Mouse (Mus musculus) neural tube, embryonic 13.5 days (tissue): Measurements from ENCODE around the gene Exd1. TPM values are rescaled to one million over a fixed set of nuclear protein-coding genes. Genes with fewer than 3 reads are reported as not detected.
"Not testable (repeated sequence)": the region's sequence is repeated elsewhere in the genome, so short reads cannot be mapped to it uniquely, and the experiment has no call there.

Experiments used
- ATAC-seq: fragments of 200-750 bp; cut with Nextera tagmentation; 2 replicates; pipeline ENCODE4 v1.8.0; 2017; ENCODE audit warnings: low read depth, mild to moderate bottlenecking, moderate TSS enrichment, moderate library complexity
- H3K27ac ChIP-seq: fragments of 300-500 bp; sonication (generic); replicated peaks from 2 replicates; pipeline ENCODE4 v1.5.1; 2015; ENCODE audit warnings: moderate library complexity, mild to moderate bottlenecking, inconsistent platforms
- H3K27me3 ChIP-seq: fragments of 300-500 bp; sonication (generic); 2 replicates; pipeline ENCODE4 v1.6.1; 2015; ENCODE audit warnings: mild to moderate bottlenecking, inconsistent platforms
- H3K36me3 ChIP-seq: fragments of 300-500 bp; sonication (generic); 2 replicates; pipeline ENCODE4 v1.6.1; 2015; ENCODE audit warnings: mild to moderate bottlenecking, inconsistent platforms
- H3K4me1 ChIP-seq: fragments of 300-500 bp; sonication (generic); replicated peaks from 2 replicates; pipeline ENCODE4 v1.6.1; 2015; ENCODE audit warnings: inconsistent platforms
- H3K4me2 ChIP-seq: fragments of 300-500 bp; sonication (generic); 2 replicates; pipeline ENCODE4 v1.6.1; 2015; ENCODE audit warnings: inconsistent platforms, mild to moderate bottlenecking, moderate library complexity
- H3K4me3 ChIP-seq: fragments of 300-500 bp; sonication (generic); 2 replicates; pipeline ENCODE4 v1.5.1; 2015; ENCODE audit warnings: mild to moderate bottlenecking, inconsistent platforms
- H3K9ac ChIP-seq: fragments of 300-500 bp; sonication (generic); 2 replicates; pipeline ENCODE4 v1.6.1; 2015; ENCODE audit warnings: moderate library complexity, mild to moderate bottlenecking, inconsistent platforms
- H3K9me3 ChIP-seq: fragments of 300-500 bp; sonication (generic); 2 replicates; pipeline ENCODE4 v1.6.1; 2016; ENCODE audit warnings: inconsistent platforms
- WGBS: fragments of 180-500 bp; shearing (Covaris S2); methylation state at CpG from one replicate; pipeline ENCODE4 v1.1.7; 2015; 5-methylcytosine and 5-hydroxymethylcytosine counted together
- polyA plus RNA-seq: library from polyadenylated mRNA; unstranded; fragments of >200 nt; fragmentation: Nextera tagmentation; extraction: Ambion mirVana; gene quantifications from 2 replicates; pipeline ENCODE4 v1.2.1, GENCODE M21; 2015

The Exd1 gene
- polyA plus RNA-seq, 1 experiment from 2014 or later = 0.71 TPM

- ATAC-seq = no peak
Measured at GRCm38 (mm10) chr2:119525422-119525821, 22.0 kb downstream of the Exd1 start.

GRCm38 (mm10) chr2:119523836-119524235, 23.6 kb downstream of the Exd1 start:
- H3K4me3 ChIP-seq = no peak overlapping the region
- WGBS = 70% methylated on average over 4 of the region's 4 CpGs
- H3K4me2 ChIP-seq = no peak overlapping the region
- ATAC-seq = no peak
- no peaks in the 10 kb centered on the region for H3K36me3 ChIP-seq
- H3K9me3 ChIP-seq = no peaks in the 10 kb centered on the region
- H3K27me3 ChIP-seq = no peaks in the 10 kb centered on the region
- H3K4me1 ChIP-seq = no peaks in the 10 kb centered on the region
- no peak overlapping the region for H3K27ac ChIP-seq
- no peak overlapping the region for H3K9ac ChIP-seq

More at GRCm38 (mm10) chr2:119525422-119525821, 22.0 kb downstream of the Exd1 start:
- no peak overlapping the region for H3K4me3 ChIP-seq
- H3K36me3 ChIP-seq = no peaks in the 10 kb centered on the region
- WGBS = 53% methylated on average over 4 of the region's 4 CpGs
- no peaks in the 10 kb centered on the region for H3K4me1 ChIP-seq
- H3K9ac ChIP-seq = no peak overlapping the region
- no peak overlapping the region for H3K27ac ChIP-seq
- H3K9me3 ChIP-seq = no peaks in the 10 kb centered on the region
- H3K4me2 ChIP-seq = no peak overlapping the region
- no peaks in the 10 kb centered on the region for H3K27me3 ChIP-seq

- ATAC-seq = no peak
- 82% methylated on average over 7 of the region's 7 CpGs for WGBS
- Histone ChIP-seq H3K4me2 (no peak overlapping the region), H3K36me3 (no peaks in the 10 kb centered on the region), H3K4me1 (no peaks in the 10 kb centered on the region), H3K9ac (no peak overlapping the region), H3K9me3 (no peaks in the 10 kb centered on the region), H3K27me3 (no peaks in the 10 kb centered on the region), H3K27ac (no peak overlapping the region), H3K4me3 (no peak overlapping the region)
Measured at GRCm38 (mm10) chr2:119520550-119520949, 26.9 kb downstream of the Exd1 start.

- Histone ChIP-seq H3K9ac (no peak overlapping the region), H3K4me2 (no peak overlapping the region), H3K27ac (no peak overlapping the region), H3K27me3 (no peaks in the 10 kb centered on the region), H3K4me3 (no peak overlapping the region), H3K9me3 (no peaks in the 10 kb centered on the region), H3K36me3 (no peaks in the 10 kb centered on the region), H3K4me1 (no peaks in the 10 kb centered on the region)
- WGBS = 65% methylated on average over 5 of the region's 5 CpGs
- no peak for ATAC-seq
Measured at GRCm38 (mm10) chr2:119516811-119517210, 30.6 kb downstream of the Exd1 start.

- H3K4me3 ChIP-seq = no peak overlapping the region
- H3K9me3 ChIP-seq = no peaks in the 10 kb centered on the region
- H3K27me3 ChIP-seq = no peaks in the 10 kb centered on the region
- H3K4me1 ChIP-seq = no peaks in the 10 kb centered on the region
- H3K27ac ChIP-seq = no peak overlapping the region
- H3K9ac ChIP-seq = no peak overlapping the region
- no peaks in the 10 kb centered on the region for H3K36me3 ChIP-seq
- ATAC-seq = no peak
- no peak overlapping the region for H3K4me2 ChIP-seq
- 85% methylated on average over 3 of the region's 3 CpGs for WGBS
Measured at GRCm38 (mm10) chr2:119514026-119514522, 33.4 kb downstream of the Exd1 start.

- no peak overlapping the region for H3K4me2 ChIP-seq
- H3K9me3 ChIP-seq = no peaks in the 10 kb centered on the region
- WGBS = 82% methylated on average over 3 of the region's 3 CpGs
- H3K27ac ChIP-seq = no peak overlapping the region
- no peaks in the 10 kb centered on the region for H3K27me3 ChIP-seq
- H3K9ac ChIP-seq = no peak overlapping the region
- H3K36me3 ChIP-seq = no peaks in the 10 kb centered on the region
- ATAC-seq = no peak
- no peaks in the 10 kb centered on the region for H3K4me1 ChIP-seq
- H3K4me3 ChIP-seq = no peak overlapping the region
Measured at GRCm38 (mm10) chr2:119512292-119512691, 35.1 kb downstream of the Exd1 start.

GRCm38 (mm10) chr2:119510856-119511255, 36.6 kb downstream of the Exd1 start:
- Histone ChIP-seq H3K9ac (no peak overlapping the region), H3K27ac (no peak overlapping the region), H3K4me1 (no peaks in the 10 kb centered on the region), H3K4me3 (no peak overlapping the region), H3K27me3 (no peaks in the 10 kb centered on the region), H3K9me3 (no peaks in the 10 kb centered on the region), H3K4me2 (no peak overlapping the region), H3K36me3 (no peaks in the 10 kb centered on the region)
- 83% methylated on average over 2 of the region's 2 CpGs for WGBS
- no peak for ATAC-seq

- WGBS = 67% methylated on average over 7 of the region's 7 CpGs
- not testable (repeated sequence) for H3K4me2 ChIP-seq, H3K27ac ChIP-seq, H3K4me3 ChIP-seq, H3K4me1 ChIP-seq, ATAC-seq, H3K9me3 ChIP-seq, H3K27me3 ChIP-seq, H3K36me3 ChIP-seq, H3K9ac ChIP-seq
Measured at GRCm38 (mm10) chr2:119508518-119508917, 38.9 kb downstream of the Exd1 start.

GRCm38 (mm10) chr2:119507108-119507507, 40.3 kb downstream of the Exd1 start:
- Histone ChIP-seq H3K27ac (no peak overlapping the region), H3K4me1 (no peaks in the 10 kb centered on the region), H3K4me3 (no peak overlapping the region), H3K4me2 (no peak overlapping the region), H3K27me3 (no peaks in the 10 kb centered on the region), H3K9me3 (no peaks in the 10 kb centered on the region), H3K36me3 (no peaks in the 10 kb centered on the region), H3K9ac (no peak overlapping the region)
- ATAC-seq = no peak

GRCm38 (mm10) chr2:119500965-119501652, 46.3 kb downstream of the Exd1 start:
- 90% methylated on average over 2 of the region's 2 CpGs for WGBS
- H3K9me3 ChIP-seq = no peaks in the 10 kb centered on the region
- no peak overlapping the region for H3K9ac ChIP-seq
- H3K27ac ChIP-seq = no peak overlapping the region
- no peak overlapping the region for H3K4me2 ChIP-seq
- no peaks in the 10 kb centered on the region for H3K4me1 ChIP-seq
- no peak for ATAC-seq
- H3K36me3 ChIP-seq = no peaks in the 10 kb centered on the region
- H3K27me3 ChIP-seq = no peaks in the 10 kb centered on the region
- no peak overlapping the region for H3K4me3 ChIP-seq

- Histone ChIP-seq H3K27me3 (no peaks in the 10 kb centered on the region), H3K36me3 (no peaks in the 10 kb centered on the region), H3K4me3 (no peak overlapping the region), H3K9me3 (no peaks in the 10 kb centered on the region), H3K4me2 (no peak overlapping the region), H3K4me1 (no peaks in the 10 kb centered on the region), H3K27ac (no peak overlapping the region), H3K9ac (no peak overlapping the region)
- 90% methylated on average over 2 of the region's 2 CpGs for WGBS
- ATAC-seq = no peak
Measured at GRCm38 (mm10) chr2:119498859-119499258, 48.6 kb downstream of the Exd1 start.

GRCm38 (mm10) chr2:119496082-119496481, 51.3 kb downstream of the Exd1 start:
- H3K27me3 ChIP-seq = no peaks in the 10 kb centered on the region
- H3K4me2 ChIP-seq = no peak overlapping the region
- no peaks in the 10 kb centered on the region for H3K9me3 ChIP-seq
- ATAC-seq = no peak
- no peaks in the 10 kb centered on the region for H3K36me3 ChIP-seq
- no peak overlapping the region for H3K4me3 ChIP-seq
- H3K9ac ChIP-seq = no peak overlapping the region
- no peak overlapping the region for H3K27ac ChIP-seq
- H3K4me1 ChIP-seq = no peaks in the 10 kb centered on the region
- 84% methylated on average over 2 of the region's 2 CpGs for WGBS

- Histone ChIP-seq H3K36me3 (no peaks in the 10 kb centered on the region), H3K27ac (no peak overlapping the region), H3K27me3 (no peaks in the 10 kb centered on the region), H3K9me3 (no peaks in the 10 kb centered on the region), H3K9ac (no peak overlapping the region), H3K4me2 (no peak overlapping the region), H3K4me3 (no peak overlapping the region), H3K4me1 (no peaks in the 10 kb centered on the region)
- no peak for ATAC-seq
- 64% methylated on average over 5 of the region's 5 CpGs for WGBS
Measured at GRCm38 (mm10) chr2:119491953-119492352, 55.5 kb downstream of the Exd1 start.
